Mouse (Mus musculus): ENCODE measurements around the gene Stxbp2. TPM values are rescaled to one million over a fixed set of nuclear protein-coding genes. Genes with fewer than 3 reads are reported as not detected.
"Not testable (repeated sequence)": the region's sequence is repeated elsewhere in the genome, so short reads cannot be mapped to it uniquely, and the experiment has no call there.

The Stxbp2 gene
- polyA plus RNA-seq (2016; fragmentation: Nextera tagmentation; extraction: Ambion mirVana): 71.7 and 76.5 TPM in 2 replicates

- Histone ChIP-seq H3K4me1 (peaks cover 23% of the 10 kb centered on the region), H3K27ac (peak within 1 kb of the TSS; percentile 66), H3K27me3 (replicated peaks) (0 out of 2 replicates have a peak, but pooled peaks cover 4% of the 10 kb centered on the region), H3K36me3 (peaks cover 30% of the 10 kb centered on the region), H3K9me3 (replicated peaks) (no peaks in the 10 kb centered on the region), H3K4me3 (peak within 1 kb of the TSS; percentile 80), H3K4me2 (peak within 1 kb of the TSS; percentile 85), H3K9ac (peak within 1 kb of the TSS; percentile 77)
- WGBS (ENCODE audit: insufficient replicate concordance): 5% methylated on average over 47 of the region's 47 CpGs
- peak; percentile 91 for ATAC-seq
Observed at GRCm38 (mm10) chr8:3630647-3631477, at the start of gene Stxbp2. Stxbp2 (plus strand) TSS chr8:3630955.

- ATAC-seq; H3K27me3 ChIP-seq (replicated peaks); H3K36me3 ChIP-seq; H3K27ac ChIP-seq; H3K4me3 ChIP-seq; H3K9me3 ChIP-seq (replicated peaks); H3K9ac ChIP-seq; H3K4me2 ChIP-seq: not testable (repeated sequence)
- 71% methylated on average over 3 of the region's 3 CpGs for WGBS (ENCODE audit: insufficient replicate concordance)
- peaks cover 13% of the 10 kb centered on the region for H3K4me1 ChIP-seq
Observed at GRCm38 (mm10) chr8:3581961-3582360, 48.8 kb upstream of the Stxbp2 start.

- H3K27me3 ChIP-seq (replicated peaks): peaks cover 19% of the 10 kb centered on the region
- H3K4me2 ChIP-seq: peak overlapping the region; percentile 93
- 49% methylated on average over 2 of the region's 2 CpGs for WGBS (ENCODE audit: insufficient replicate concordance)
- no peak overlapping the region for H3K27ac ChIP-seq
- H3K36me3 ChIP-seq: no peaks in the 10 kb centered on the region
- H3K4me3 ChIP-seq: no peak overlapping the region
- no peaks in the 10 kb centered on the region for H3K9me3 ChIP-seq (replicated peaks)
- H3K4me1 ChIP-seq: peaks cover 32% of the 10 kb centered on the region
- no peak overlapping the region for H3K9ac ChIP-seq
- peak; percentile 61 for ATAC-seq
Observed at GRCm38 (mm10) chr8:3586452-3586851, 44.3 kb upstream of the Stxbp2 start.

GRCm38 (mm10) chr8:3586993-3587390 is 43.8 kb upstream of the Stxbp2 start, which contains the start of gene Camsap3:
Camsap3 (plus strand) TSS chr8:3587293.
- Histone ChIP-seq H3K4me3 (peak within 1 kb of the TSS; percentile 67), H3K9ac (peak within 1 kb of the TSS; percentile 64), H3K9me3 (replicated peaks) (no peaks in the 10 kb centered on the region), H3K36me3 (no peaks in the 10 kb centered on the region), H3K27me3 (replicated peaks) (peaks cover 19% of the 10 kb centered on the region), H3K4me2 (peak within 1 kb of the TSS; percentile 93), H3K4me1 (peaks cover 32% of the 10 kb centered on the region), H3K27ac (peak within 1 kb of the TSS; percentile 37; the same call in 1 of the 2 replicates)
- 16% methylated on average over 7 of the region's 7 CpGs for WGBS (ENCODE audit: insufficient replicate concordance)
- ATAC-seq: no peak; the same call in 1 of the 2 replicates

- H3K9me3 ChIP-seq (replicated peaks): no peaks in the 10 kb centered on the region
- no peaks in the 10 kb centered on the region for H3K36me3 ChIP-seq
- WGBS (ENCODE audit: insufficient replicate concordance): 3% methylated on average over 75 of the region's 77 CpGs
- H3K27me3 ChIP-seq (replicated peaks): peaks cover 19% of the 10 kb centered on the region
- H3K27ac ChIP-seq: peak overlapping the region; percentile 37; the same call in 1 of the 2 replicates
- H3K4me1 ChIP-seq: peaks cover 32% of the 10 kb centered on the region
- peak; percentile 68 for ATAC-seq
- peak overlapping the region; percentile 93 for H3K4me2 ChIP-seq
- peak overlapping the region; percentile 67 for H3K4me3 ChIP-seq
- H3K9ac ChIP-seq: peak overlapping the region; percentile 64
Observed at GRCm38 (mm10) chr8:3587391-3588257, 43.1 kb upstream of the Stxbp2 start.

GRCm38 (mm10) chr8:3588258-3588633 is 42.5 kb upstream of the Stxbp2 start:
- peak overlapping the region; percentile 67 for H3K4me3 ChIP-seq
- H3K4me1 ChIP-seq: peaks cover 32% of the 10 kb centered on the region
- ATAC-seq: peak; percentile 28; the same call in 1 of the 2 replicates
- WGBS (ENCODE audit: insufficient replicate concordance): 19% methylated on average over 11 of the region's 11 CpGs
- no peaks in the 10 kb centered on the region for H3K36me3 ChIP-seq
- H3K9me3 ChIP-seq (replicated peaks): no peaks in the 10 kb centered on the region
- peak overlapping the region; percentile 93 for H3K4me2 ChIP-seq
- H3K27ac ChIP-seq: no peak overlapping the region
- peaks cover 19% of the 10 kb centered on the region for H3K27me3 ChIP-seq (replicated peaks)
- peak overlapping the region; percentile 64 for H3K9ac ChIP-seq

- peaks cover 4% of the 10 kb centered on the region; the same call in 1 of the 2 replicates for H3K27me3 ChIP-seq (replicated peaks)
- no peaks in the 10 kb centered on the region for H3K36me3 ChIP-seq
- H3K9ac ChIP-seq: no peak overlapping the region
- H3K4me3 ChIP-seq: no peak overlapping the region
- no peaks in the 10 kb centered on the region for H3K9me3 ChIP-seq (replicated peaks)
- 50% methylated on average over 3 of the region's 3 CpGs for WGBS (ENCODE audit: insufficient replicate concordance)
- no peak overlapping the region for H3K4me2 ChIP-seq
- ATAC-seq: no peak
- peaks cover 4% of the 10 kb centered on the region for H3K4me1 ChIP-seq
- no peak overlapping the region for H3K27ac ChIP-seq
Observed at GRCm38 (mm10) chr8:3593470-3593869, 37.3 kb upstream of the Stxbp2 start.

GRCm38 (mm10) chr8:3594466-3594865 is 36.3 kb upstream of the Stxbp2 start:
- Histone ChIP-seq H3K36me3 (no peaks in the 10 kb centered on the region), H3K4me3 (no peak overlapping the region), H3K4me2 (no peak overlapping the region), H3K9ac (no peak overlapping the region), H3K27me3 (replicated peaks) (peaks cover 2% of the 10 kb centered on the region; the same call in 1 of the 2 replicates), H3K4me1 (no peaks in the 10 kb centered on the region), H3K9me3 (replicated peaks) (no peaks in the 10 kb centered on the region), H3K27ac (no peak overlapping the region)
- no peak for ATAC-seq
- 60% methylated on average over 2 of the region's 2 CpGs for WGBS (ENCODE audit: insufficient replicate concordance)

GRCm38 (mm10) chr8:3598054-3598453 is 32.7 kb upstream of the Stxbp2 start:
- H3K9me3 ChIP-seq (replicated peaks): no peaks in the 10 kb centered on the region
- no peaks in the 10 kb centered on the region for H3K4me1 ChIP-seq
- no peak overlapping the region for H3K4me2 ChIP-seq
- ATAC-seq: peak; percentile 28; the same call in 1 of the 2 replicates
- H3K27me3 ChIP-seq (replicated peaks): peaks cover 2% of the 10 kb centered on the region; the same call in 1 of the 2 replicates
- no peak overlapping the region for H3K27ac ChIP-seq
- WGBS (ENCODE audit: insufficient replicate concordance): 65% methylated on average over 3 of the region's 3 CpGs
- H3K36me3 ChIP-seq: no peaks in the 10 kb centered on the region
- H3K4me3 ChIP-seq: no peak overlapping the region
- no peak overlapping the region for H3K9ac ChIP-seq

- no peak overlapping the region for H3K9ac ChIP-seq
- 0 out of 2 replicates have a peak, but pooled peaks cover 2% of the 10 kb centered on the region for H3K27me3 ChIP-seq (replicated peaks)
- no peaks in the 10 kb centered on the region for H3K9me3 ChIP-seq (replicated peaks)
- no peak overlapping the region for H3K4me3 ChIP-seq
- no peak for ATAC-seq
- no peaks in the 10 kb centered on the region for H3K4me1 ChIP-seq
- no peaks in the 10 kb centered on the region for H3K36me3 ChIP-seq
- 100% methylated on average over 1 of the region's 1 CpGs for WGBS (ENCODE audit: insufficient replicate concordance)
- no peak overlapping the region for H3K4me2 ChIP-seq
- H3K27ac ChIP-seq: no peak overlapping the region
Observed at GRCm38 (mm10) chr8:3599219-3599618, 31.5 kb upstream of the Stxbp2 start.

- no peaks in the 10 kb centered on the region for H3K36me3 ChIP-seq
- 0 out of 2 replicates have a peak, but pooled peaks cover 2% of the 10 kb centered on the region for H3K27me3 ChIP-seq (replicated peaks)
- no peak overlapping the region for H3K27ac ChIP-seq
- 77% methylated on average over 6 of the region's 6 CpGs for WGBS (ENCODE audit: insufficient replicate concordance)
- H3K4me1 ChIP-seq: no peaks in the 10 kb centered on the region
- H3K9ac ChIP-seq: no peak overlapping the region
- no peak overlapping the region for H3K4me3 ChIP-seq
- H3K9me3 ChIP-seq (replicated peaks): no peaks in the 10 kb centered on the region
- ATAC-seq: no peak
- no peak overlapping the region for H3K4me2 ChIP-seq
Observed at GRCm38 (mm10) chr8:3600401-3600800, 30.4 kb upstream of the Stxbp2 start.
